In the genomic region with DNA sequence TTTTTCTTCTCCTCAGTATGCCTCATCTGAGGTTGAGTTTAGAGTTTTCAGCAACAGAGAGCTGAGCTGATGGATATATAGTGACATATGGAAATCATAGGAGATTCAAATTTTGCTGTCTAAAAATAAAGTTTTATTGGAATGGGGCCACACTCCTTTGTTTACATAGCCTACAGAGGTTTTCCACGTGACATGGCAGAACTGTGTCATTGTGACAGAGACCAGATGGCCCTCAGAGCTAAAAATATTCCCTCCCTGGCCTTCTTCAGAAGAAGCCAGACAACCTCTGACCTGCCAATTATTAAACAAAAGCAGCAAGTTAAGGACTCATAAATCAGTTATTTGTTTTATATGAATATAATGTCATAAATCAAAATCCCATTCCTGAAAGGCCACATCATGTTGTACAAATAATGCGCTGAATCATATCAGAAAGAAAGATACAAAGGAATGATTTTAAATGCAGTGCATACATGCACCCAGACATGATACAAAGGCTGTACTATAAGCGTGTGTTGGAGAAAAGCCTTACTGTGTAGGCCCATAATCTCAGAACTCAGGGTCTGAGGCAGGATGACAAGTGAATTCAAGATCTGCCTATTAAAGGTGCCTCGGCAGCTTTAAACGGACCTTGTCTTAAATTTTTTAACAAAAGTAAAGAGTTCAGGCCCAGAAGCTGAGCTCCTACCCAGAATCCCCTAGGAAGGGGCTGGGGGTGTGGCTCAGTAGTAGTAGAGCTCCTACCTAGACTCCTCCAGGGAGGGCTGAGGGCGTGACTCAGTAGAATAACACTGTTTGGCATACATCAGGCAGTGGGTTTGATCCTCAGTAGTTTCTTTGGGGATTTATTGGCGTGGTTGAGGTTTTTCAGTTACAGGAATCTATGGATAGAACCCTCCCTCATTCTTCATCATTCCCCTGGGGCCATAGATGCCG, we compare ENCODE assay signal across 12 mouse cellular contexts. TPM values are rescaled to one million over a fixed set of nuclear protein-coding genes. Genes with fewer than 3 reads are reported as not detected.
DNase-seq lines count a peak whose midpoint lies in the region; ATAC-seq and TF ChIP-seq lines count a peak whose summit lies in the region.
"Had no signal": no experiment of that assay in that cellular context is flagged by ENCODE, and none has a peak within 500 bp of the region (broad histone marks: within the 10 kb centered on the region; RNA-seq: fewer than 3 reads in every experiment).

No protein-coding gene starts in this region.

- H3K27ac ChIP-seq in heart, postnatal 0 days (ENCODE audit: low read depth), result peak overlapping the region; percentile 97
- no peak overlapping the region for H3K27ac ChIP-seq in lung, postnatal 0 days (ENCODE audit: low read length)
- H3K27ac ChIP-seq in left cerebral cortex, adult 2 months, result no peak overlapping the region
- H3K27ac ChIP-seq: limb, embryonic 13.5 days; midbrain, embryonic 13.5 days had no signal

- TF ChIP-seq EP300 in heart, postnatal 0 days (IDR thresholded peaks at IDR 0.05; ENCODE audit: low read depth), result peak; percentile 96
- peak; percentile 68 for TF ChIP-seq EP300 in lung, postnatal 0 days (IDR thresholded peaks at IDR 0.05)

- H3K9ac ChIP-seq in heart, postnatal 0 days (replicated peaks; ENCODE audit: low read depth, low read length), result peak overlapping the region; percentile 42
- no peak overlapping the region for H3K9ac ChIP-seq in lung, postnatal 0 days (replicated peaks; ENCODE audit: low read depth)
- H3K9ac ChIP-seq: limb, embryonic 13.5 days; midbrain, embryonic 13.5 days had no signal

- peaks cover 6% of the 10 kb centered on the region for H3K4me1 ChIP-seq in heart, postnatal 0 days (ENCODE audit: control insufficient read depth, insufficient read depth)
- H3K4me1 ChIP-seq in lung, postnatal 0 days (ENCODE audit: insufficient read depth, low read depth, low read length), result no peaks in the 10 kb centered on the region
- H3K4me1 ChIP-seq: limb, embryonic 13.5 days; midbrain, embryonic 13.5 days had no signal

- WGBS in heart, postnatal 0 days, result 49% methylated on average over 8 of the region's 8 CpGs
- WGBS in lung, postnatal 0 days, result 60% methylated on average over 8 of the region's 8 CpGs

- intact Hi-C loops in left cerebral cortex, adult 2 months (cut with DNase I), result no loop called here

- peak; percentile 95 for ATAC-seq in heart, postnatal 0 days (ENCODE audit: insufficient read depth, low read depth)
- peak; percentile 88 for ATAC-seq in lung, postnatal 0 days
- ATAC-seq in megakaryocyte progenitor cell, adult 5-6 weeks (replicated peaks; ENCODE audit: poor library complexity), result no peak
- ATAC-seq: midbrain, embryonic 13.5 days had no signal

- H3K27me3 ChIP-seq in heart, postnatal 0 days (ENCODE audit: control insufficient read depth, insufficient read depth, low read length), result no peaks in the 10 kb centered on the region
- no peaks in the 10 kb centered on the region for H3K27me3 ChIP-seq in lung, postnatal 0 days (replicated peaks; ENCODE audit: insufficient read depth, low read length)
- H3K27me3 ChIP-seq: limb, embryonic 13.5 days; midbrain, embryonic 13.5 days had no signal

- H3K9me3 ChIP-seq in heart, postnatal 0 days (replicated peaks; ENCODE audit: control insufficient read depth, low read length), result no peaks in the 10 kb centered on the region
- no peaks in the 10 kb centered on the region for H3K9me3 ChIP-seq in lung, postnatal 0 days (ENCODE audit: low read length)
- H3K9me3 ChIP-seq: limb, embryonic 13.5 days; midbrain, embryonic 13.5 days had no signal

- H3K36me3 ChIP-seq in heart, postnatal 0 days (replicated peaks; ENCODE audit: control insufficient read depth, insufficient read depth, low read length), result no peaks in the 10 kb centered on the region
- H3K36me3 ChIP-seq in lung, postnatal 0 days (ENCODE audit: insufficient read depth, low read length), result no peaks in the 10 kb centered on the region
- H3K36me3 ChIP-seq: limb, embryonic 13.5 days; midbrain, embryonic 13.5 days had no signal

- no peak overlapping the region for H3K4me2 ChIP-seq in heart, postnatal 0 days (ENCODE audit: low read depth, low read length)
- H3K4me2 ChIP-seq in lung, postnatal 0 days (replicated peaks; ENCODE audit: low read depth, low read length), result no peak overlapping the region
- H3K4me2 ChIP-seq: limb, embryonic 13.5 days; midbrain, embryonic 13.5 days had no signal

- H3K4me3 ChIP-seq in heart, postnatal 0 days (ENCODE audit: low read depth, low read length), result no peak overlapping the region
- H3K4me3 ChIP-seq in lung, postnatal 0 days (ENCODE audit: low read depth, low read length), result no peak overlapping the region
- no peak overlapping the region for H3K4me3 ChIP-seq in left cerebral cortex, adult 2 months
- H3K4me3 ChIP-seq: erythroblast, embryonic 14.5 days; limb, embryonic 13.5 days; midbrain, embryonic 13.5 days had no signal

- peak; percentile 73 for DNase-seq in cerebellum, adult 9-10 months
- DNase-seq in cerebellum, adult 11-12 months, result no peak
- peak; percentile 15 for DNase-seq in R1 (ENCODE audit: low read depth, low spot score)
- DNase-seq in heart, postnatal 0 days (ENCODE audit: low spot score), result peak; percentile 90
- DNase-seq in lung, postnatal 0 days (ENCODE audit: low spot score), result peak; percentile 86
- no peak for DNase-seq in left cerebral cortex, adult 2 months (ENCODE audit: extremely low spot score in 1 of 2, low spot score in 2 of 2)
- DNase-seq in spleen, adult 12 weeks (ENCODE audit: low spot score), result no peak
- DNase-seq: gastrocnemius, postnatal 14 days had no signal

- TF ChIP-seq CTCF in heart, postnatal 0 days (IDR thresholded peaks at IDR 0.05; ENCODE audit: low read depth), result no peak
- no peak for TF ChIP-seq CTCF in lung, postnatal 0 days (IDR thresholded peaks at IDR 0.05)
- TF ChIP-seq CTCF in left cerebral cortex, adult 2 months (IDR thresholded peaks at IDR 0.05), result no peak

RNA-seq across cellular contexts. Expression of a gene that starts 57.3 kb away (rescaled TPM):
- 2.3 and 3.2 TPM in 2 replicates for total RNA-seq in heart, postnatal 0 days (2014; rRNA removed; ENCODE audit: low replicate concordance)
- polyA plus RNA-seq in heart, postnatal 0 days (2015; fragmentation: Nextera tagmentation; extraction: Ambion mirVana), result 0.30 and 0.54 TPM in 2 replicates
- polyA plus RNA-seq in lung, postnatal 0 days (2015; fragmentation: Nextera tagmentation; extraction: Ambion mirVana), result 0.08 and 0.45 TPM in 2 replicates
- not detected in 2 replicates for total RNA-seq in megakaryocyte progenitor cell, adult 5-6 weeks (2015)
- not detected in 2 replicates for total RNA-seq in megakaryocyte progenitor cell, adult 5-6 weeks (2017)
- total RNA-seq in left cerebral cortex, adult 2 months (2021), result 10 to 100 TPM; 36.4 to 38.6 TPM
- polyA plus RNA-seq: erythroblast, embryonic 14.5 days had no signal

Comparison
In these comparisons a context has a peak if more than half of its experiments do, and no peak if none do; other contexts are left out.
1. DNase-seq: peak in cerebellum, adult 9-10 months (single experiment), R1 (single experiment), heart, postnatal 0 days (single experiment) and lung, postnatal 0 days (single experiment); none in cerebellum, adult 11-12 months (single experiment), left cerebral cortex, adult 2 months (0 of 2) and spleen, adult 12 weeks (single experiment).